Mouse (Mus musculus) Muller cell, postnatal 12 days (primary cell): ENCODE measurements at regions not wholly inside any gene's neighbourhood (a gene's known extent, or its start where the extent isn't known, plus 50 kb on each side); places are given as distances from the start of the nearest gene placed in this dataset.

Source experiments
- DNase-seq: peaks from one replicate; pipeline ENCODE4 v3.0.0-alpha.2; 2015; ENCODE audit errors: inconsistent ontology term

DNA sequence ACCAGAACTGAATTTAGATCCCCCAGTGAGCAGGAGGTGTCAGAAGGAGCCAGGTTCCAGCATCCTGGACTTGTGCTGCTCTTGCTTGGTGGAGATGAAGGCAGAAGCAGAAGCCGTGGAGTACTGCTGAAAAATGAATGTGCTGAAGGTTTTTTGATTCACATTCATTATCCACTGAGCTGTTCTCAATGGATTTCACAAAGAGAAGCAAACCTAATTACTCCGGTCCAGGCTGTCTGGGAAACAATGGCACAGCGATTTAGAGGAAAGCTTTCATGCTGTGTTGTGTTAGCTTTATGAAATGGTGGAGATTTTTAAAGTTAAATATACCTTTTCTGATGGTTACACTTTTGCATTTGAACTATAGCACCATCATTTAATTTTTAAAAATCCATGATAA, 535.3 kb upstream of the Adgrl3 start:
- DNase-seq, result no peak

- DNase-seq, result no peak
Observed at GRCm38 (mm10) chr5:80488332-80488731, 531.6 kb upstream of the Adgrl3 start.

- peak; percentile 7 for DNase-seq
Observed at GRCm38 (mm10) chr5:80508672-80509071, 511.3 kb upstream of the Adgrl3 start.

DNA sequence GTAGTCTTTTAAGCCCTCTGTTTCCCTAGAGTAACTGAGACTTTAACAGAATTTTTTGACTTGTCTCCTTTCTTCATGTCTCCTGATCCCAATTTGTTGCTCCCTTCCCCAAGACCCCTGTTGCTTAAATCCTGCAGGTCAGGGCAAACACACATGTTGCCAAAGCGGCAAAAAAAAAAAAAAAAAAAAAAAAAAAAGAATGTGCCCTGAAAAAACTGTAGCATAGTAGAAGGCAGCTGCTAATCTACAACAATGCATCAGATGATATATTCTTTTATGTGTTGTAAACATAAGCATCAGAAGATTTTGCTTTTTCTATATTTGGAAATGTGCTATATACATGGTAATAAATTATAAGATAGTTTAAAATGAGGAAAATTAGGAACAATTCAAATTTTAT, 479.9 kb upstream of the Adgrl3 start:
- DNase-seq, result no peak

DNA sequence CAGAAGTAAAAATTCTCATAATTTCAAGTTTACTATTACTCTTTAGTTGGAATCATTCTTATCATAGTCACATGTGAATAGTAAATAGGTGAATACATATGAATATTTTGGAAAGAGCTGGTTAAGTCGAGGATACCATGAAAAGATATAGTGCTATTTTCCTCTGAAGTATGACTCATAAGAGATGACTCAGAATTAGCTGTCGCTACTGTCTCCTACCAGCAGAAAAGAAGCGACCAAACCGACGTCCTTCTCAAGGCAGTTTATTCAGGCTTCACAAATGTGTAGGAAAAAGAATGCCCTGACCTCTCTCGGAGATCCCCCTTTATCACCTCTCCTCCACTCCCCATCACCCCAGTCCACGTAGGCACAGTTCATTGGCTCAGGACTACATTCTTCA, 468.3 kb upstream of the Adgrl3 start:
- DNase-seq, result no peak

GRCm38 (mm10) chr5:80578741-80579140, 441.2 kb upstream of the Adgrl3 start:
- DNase-seq, result no peak

DNA sequence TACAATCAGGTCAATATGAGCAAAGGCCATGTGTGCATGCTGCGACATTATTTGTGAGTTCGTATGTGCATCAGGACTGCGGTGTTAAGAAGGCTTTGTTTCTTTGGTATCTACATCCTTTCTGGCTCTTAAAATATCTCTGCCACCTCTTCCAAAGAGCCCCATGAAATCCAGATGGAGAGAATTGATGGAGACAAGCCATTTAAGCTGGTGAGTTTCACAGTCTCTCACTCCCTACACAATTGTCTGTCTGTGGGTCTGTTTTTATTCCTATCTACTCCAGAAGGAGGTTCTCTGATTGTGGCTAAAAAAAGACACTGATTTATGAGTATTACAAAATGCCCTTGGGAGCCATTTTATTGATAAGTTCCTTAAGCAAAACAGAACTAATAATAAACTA, 408.4 kb upstream of the Adgrl3 start:
- DNase-seq, result no peak

DNA sequence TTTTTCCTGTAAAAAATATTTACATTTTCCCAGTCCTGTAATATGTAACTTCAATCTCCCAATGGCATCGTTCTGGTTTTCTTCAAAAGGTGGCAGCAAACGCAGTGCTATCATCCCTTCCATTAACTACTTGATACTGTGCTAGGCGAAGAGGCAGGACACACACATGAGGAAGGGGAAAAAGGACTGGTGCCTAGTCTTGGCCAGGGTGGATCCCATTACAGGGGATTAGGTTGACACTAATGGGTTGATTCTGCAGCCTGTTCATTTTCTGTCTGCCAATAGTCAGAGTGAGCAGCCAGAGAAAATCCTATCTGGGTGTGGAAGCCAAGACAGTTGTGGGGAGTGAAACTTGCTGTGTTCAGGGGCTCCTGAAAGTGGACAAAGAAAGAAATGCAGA, 392.7 kb upstream of the Adgrl3 start:
- no peak for DNase-seq

DNA sequence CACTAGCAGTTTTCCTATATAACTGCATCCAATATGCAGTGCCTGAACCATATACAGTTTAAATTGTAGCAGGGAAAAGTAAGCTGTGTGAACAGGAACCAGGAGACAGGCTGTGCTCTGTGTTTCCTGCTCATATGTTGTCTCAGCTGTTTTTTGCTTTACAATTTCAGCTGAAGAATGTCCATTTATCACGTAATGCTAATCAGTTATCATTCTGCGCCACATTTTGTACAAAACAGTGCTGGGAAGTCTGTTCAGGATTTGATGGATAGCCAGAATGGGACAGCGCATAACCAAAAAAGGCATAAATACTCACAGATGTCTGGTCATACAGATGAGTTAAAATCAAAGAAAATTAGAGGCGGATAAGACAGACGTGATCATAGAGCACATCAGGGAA, 360.9 kb upstream of the Adgrl3 start:
- no peak for DNase-seq

DNA sequence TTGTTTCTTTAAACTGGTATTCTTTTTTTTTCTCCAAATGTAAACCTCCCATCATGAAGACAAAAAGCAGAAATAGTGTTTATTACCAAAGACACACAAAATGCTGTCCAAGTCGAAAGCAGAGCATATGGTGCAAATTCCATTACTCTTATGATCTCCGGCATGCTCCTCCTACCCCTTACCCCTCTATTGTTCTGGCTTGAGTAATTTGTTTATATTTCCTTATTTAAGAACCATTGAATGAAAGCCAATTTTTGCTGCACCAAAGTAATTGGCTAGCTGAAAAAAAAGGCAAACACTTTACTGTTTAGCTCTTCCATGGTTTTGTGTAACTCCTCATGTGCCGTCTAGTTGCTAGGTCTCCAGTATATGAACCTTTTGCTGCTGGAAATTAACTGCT, 360.4 kb upstream of the Adgrl3 start:
- DNase-seq, result peak; percentile 6

GRCm38 (mm10) chr5:80670258-80670947, 349.5 kb upstream of the Adgrl3 start:
- DNase-seq, result no peak

DNA sequence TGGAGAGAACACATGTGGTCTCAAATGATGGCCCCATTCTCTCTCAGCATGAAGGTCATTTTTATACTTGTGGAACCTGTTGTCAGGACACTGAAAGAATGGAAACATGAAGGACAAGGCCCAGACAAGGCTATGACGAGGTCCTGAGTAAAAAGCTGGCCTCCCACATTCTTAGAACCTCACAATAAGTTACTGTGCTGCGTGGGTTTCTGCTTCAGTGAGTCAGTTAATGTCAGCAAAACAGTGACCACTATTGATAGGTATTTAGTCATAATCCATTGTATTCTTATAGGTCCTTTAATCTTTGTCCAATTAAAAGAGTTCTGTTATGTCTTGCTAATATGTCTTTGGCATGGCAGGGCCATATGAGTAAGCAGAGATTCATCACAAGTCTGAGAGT, 336.5 kb upstream of the Adgrl3 start:
- peak; percentile 89 for DNase-seq

- DNase-seq, result no peak
Observed at GRCm38 (mm10) chr5:80700848-80701247, 319.1 kb upstream of the Adgrl3 start.

- DNase-seq, result no peak
Observed at GRCm38 (mm10) chr5:80704732-80705131, 315.2 kb upstream of the Adgrl3 start.

DNA sequence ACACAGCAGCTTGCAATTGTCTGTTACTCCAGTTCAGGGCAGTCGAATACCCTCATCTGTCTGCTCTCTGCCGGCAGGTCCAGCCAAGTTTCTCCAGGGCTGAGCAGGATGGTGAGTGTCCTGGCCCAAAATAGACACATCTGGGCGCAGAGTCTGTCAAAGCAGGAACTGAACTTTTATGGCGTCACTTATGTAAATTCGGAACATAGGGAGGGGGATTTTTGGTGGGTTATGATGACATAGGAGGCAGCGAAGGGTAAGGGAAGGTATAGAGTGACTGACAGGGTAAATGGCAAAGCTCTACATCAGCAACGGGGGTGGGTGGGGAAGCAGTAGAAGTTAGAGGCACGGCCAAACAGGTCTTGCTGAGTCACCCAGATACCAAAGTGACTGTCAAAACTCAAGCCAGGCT, 313.3 kb upstream of the Adgrl3 start:
- no peak for DNase-seq
